In the genomic region with DNA sequence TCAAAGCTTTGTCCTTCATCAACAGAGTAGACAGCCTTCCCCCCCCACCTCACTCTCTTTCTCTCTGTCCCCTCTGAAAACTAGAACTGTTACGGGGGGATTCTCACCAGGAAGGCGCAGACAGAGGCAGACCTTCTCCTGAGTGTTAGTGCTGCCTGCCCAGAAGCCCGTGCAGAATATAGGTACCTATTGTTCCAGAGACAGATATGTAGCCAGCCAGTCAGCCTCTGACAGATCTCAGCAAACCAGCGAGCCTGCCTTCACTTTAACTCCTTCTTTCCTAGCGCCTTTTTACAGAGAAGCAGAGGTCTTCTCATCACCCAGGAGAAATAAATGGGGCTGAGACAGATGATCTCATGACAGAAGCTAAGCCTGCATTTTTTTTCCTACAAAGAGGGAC, we compare ENCODE assay signal across 11 mouse cellular contexts.
A peak's percentile ranks its signal among the peaks of the same experiment; 100 is the strongest.
DNase-seq lines count a peak whose midpoint lies in the region; ATAC-seq and TF ChIP-seq lines count a peak whose summit lies in the region.
"Had no signal": no experiment of that assay in that cellular context is flagged by ENCODE, and none has a peak within 500 bp of the region (broad histone marks: within the 10 kb centered on the region; RNA-seq: fewer than 3 reads in every experiment).

No protein-coding gene starts in this region.

- no peaks in the 10 kb centered on the region for H3K4me1 ChIP-seq in cerebellum, adult 2 months (ENCODE audit: control insufficient read depth, insufficient read depth, low read length)
- H3K4me1 ChIP-seq in forebrain, embryonic 15.5 days, result peaks cover 25% of the 10 kb centered on the region
- H3K4me1 ChIP-seq in midbrain, embryonic 12.5 days, result peaks cover 27% of the 10 kb centered on the region
- H3K4me1 ChIP-seq in intestine, postnatal 0 days (replicated peaks; ENCODE audit: control insufficient read depth, insufficient read depth, low read length), result no peaks in the 10 kb centered on the region; the same call in 1 of the 2 replicates
- H3K4me1 ChIP-seq: intestine, embryonic 15.5 days had no signal

- TF ChIP-seq CTCF in cerebellum, adult 2 months (IDR thresholded peaks at IDR 0.05; ENCODE audit: borderline replicate concordance, insufficient read depth, low read depth, low read length), result no peak
- TF ChIP-seq CTCF in brain, embryonic 14.5 days (IDR thresholded peaks at IDR 0.05; ENCODE audit: borderline replicate concordance, extremely low read depth, insufficient read depth, insufficient read length), result no peak
- TF ChIP-seq CTCF in intestine, postnatal 0 days (IDR thresholded peaks at IDR 0.05; ENCODE audit: low read depth), result no peak

- H3K27ac ChIP-seq in cerebellum, adult 2 months (ENCODE audit: insufficient read depth, low read length), result no peak overlapping the region
- peak overlapping the region; percentile 83 for H3K27ac ChIP-seq in forebrain, embryonic 15.5 days (replicated peaks)
- peak overlapping the region; percentile 97 for H3K27ac ChIP-seq in midbrain, embryonic 12.5 days (replicated peaks)
- H3K27ac ChIP-seq in intestine, postnatal 0 days (ENCODE audit: low read depth, low read length), result no peak overlapping the region
- H3K27ac ChIP-seq: intestine, embryonic 15.5 days had no signal

- peak overlapping the region; percentile 51 for H3K9ac ChIP-seq in forebrain, embryonic 15.5 days (replicated peaks)
- peak overlapping the region; percentile 83 for H3K9ac ChIP-seq in midbrain, embryonic 12.5 days (replicated peaks)
- no peak overlapping the region for H3K9ac ChIP-seq in intestine, postnatal 0 days (ENCODE audit: low read depth, low read length)
- H3K9ac ChIP-seq: intestine, embryonic 15.5 days had no signal

- H3K9me3 ChIP-seq in forebrain, embryonic 15.5 days, result no peaks in the 10 kb centered on the region
- H3K9me3 ChIP-seq in midbrain, embryonic 12.5 days, result no peaks in the 10 kb centered on the region
- no peaks in the 10 kb centered on the region for H3K9me3 ChIP-seq in intestine, postnatal 0 days (ENCODE audit: control insufficient read depth)
- H3K9me3 ChIP-seq: intestine, embryonic 15.5 days had no signal

- no peaks in the 10 kb centered on the region; the same call in 1 of the 2 replicates for H3K27me3 ChIP-seq in cerebellum, adult 2 months (ENCODE audit: control insufficient read depth, insufficient read depth, low read length)
- H3K27me3 ChIP-seq in forebrain, embryonic 15.5 days, result peaks cover 3% of the 10 kb centered on the region; the same call in 1 of the 2 replicates
- peaks cover 17% of the 10 kb centered on the region for H3K27me3 ChIP-seq in midbrain, embryonic 12.5 days
- H3K27me3 ChIP-seq in intestine, postnatal 0 days (replicated peaks; ENCODE audit: control insufficient read depth, insufficient read depth, low read length), result peaks cover 4% of the 10 kb centered on the region
- H3K27me3 ChIP-seq: intestine, embryonic 15.5 days had no signal

- TF ChIP-seq POLR2A in cerebellum, adult 2 months (IDR thresholded peaks at IDR 0.05; ENCODE audit: borderline replicate concordance, insufficient read depth, low read length), result no peak
- TF ChIP-seq POLR2A in brain, embryonic 14.5 days (IDR thresholded peaks at IDR 0.05; ENCODE audit: borderline replicate concordance, extremely low read depth, insufficient read depth, insufficient read length, poor library complexity, severe bottlenecking), result peak; percentile 75; the same call in 1 of the 2 replicates

- H3K36me3 ChIP-seq in forebrain, embryonic 15.5 days, result no peaks in the 10 kb centered on the region
- no peaks in the 10 kb centered on the region for H3K36me3 ChIP-seq in midbrain, embryonic 12.5 days
- no peaks in the 10 kb centered on the region for H3K36me3 ChIP-seq in intestine, postnatal 0 days (ENCODE audit: control insufficient read depth, insufficient read depth)
- H3K36me3 ChIP-seq: intestine, embryonic 15.5 days had no signal

- DNase-seq in cerebellum, adult 2 months, result no peak
- DNase-seq in cerebellum, adult 9-10 months, result no peak
- DNase-seq in brain, embryonic 14.5 days (ENCODE audit: low read depth), result peak; percentile 91
- DNase-seq in thymus, postnatal 25 days, result no peak
- no peak for DNase-seq in spleen, postnatal 14 days (ENCODE audit: low spot score in 2 of 2)
- DNase-seq: adrenal gland, adult 8-10 months; gastrocnemius, postnatal 14 days had no signal

- H3K4me3 ChIP-seq in cerebellum, adult 2 months (replicated peaks; ENCODE audit: insufficient read depth, low read depth, low read length), result peak overlapping the region; percentile 4
- H3K4me3 ChIP-seq in forebrain, embryonic 15.5 days, result peak overlapping the region; percentile 51
- peak overlapping the region; percentile 61 for H3K4me3 ChIP-seq in midbrain, embryonic 12.5 days
- H3K4me3 ChIP-seq in intestine, postnatal 0 days (ENCODE audit: low read depth, low read length), result no peak overlapping the region
- H3K4me3 ChIP-seq: intestine, embryonic 15.5 days had no signal

- 55% methylated on average over 5 of the region's 5 CpGs for WGBS in cerebellum, adult 2 months
- 8% methylated on average over 5 of the region's 5 CpGs for WGBS in forebrain, embryonic 15.5 days
- 5% methylated on average over 5 of the region's 5 CpGs for WGBS in midbrain, embryonic 12.5 days
- WGBS in intestine, postnatal 0 days, result 44% methylated on average over 5 of the region's 5 CpGs

- ATAC-seq in forebrain, embryonic 15.5 days (replicated peaks), result peak; percentile 65
- ATAC-seq in midbrain, embryonic 12.5 days (ENCODE audit: low FRiP score, low read depth), result peak; percentile 65
- no peak for ATAC-seq in intestine, postnatal 0 days
- ATAC-seq: intestine, embryonic 15.5 days had no signal

- H3K4me2 ChIP-seq in forebrain, embryonic 15.5 days (replicated peaks), result peak overlapping the region; percentile 77
- peak overlapping the region; percentile 46 for H3K4me2 ChIP-seq in midbrain, embryonic 12.5 days (replicated peaks)
- no peak overlapping the region for H3K4me2 ChIP-seq in intestine, postnatal 0 days (replicated peaks; ENCODE audit: low read depth)
- H3K4me2 ChIP-seq: intestine, embryonic 15.5 days had no signal

Comparison
In these comparisons a context has a peak if more than half of its experiments do, and no peak if none do; other contexts are left out.
1. H3K27ac ChIP-seq: peak in forebrain, embryonic 15.5 days (single experiment) and midbrain, embryonic 12.5 days (single experiment); none in cerebellum, adult 2 months (single experiment) and intestine, postnatal 0 days (single experiment).